Mouse (Mus musculus) embryonic fibroblast, embryonic 13.5 days (primary cell): ENCODE measurements around the gene Adamts1.

ENCODE experiments used
- CTCF ChIP-seq: IDR thresholded peaks from 2 replicates; pipeline ENCODE4 v1.5.1; 2011; ENCODE audit warnings: mild to moderate bottlenecking, control low read depth, low read length, moderate library complexity, borderline replicate concordance; ENCODE audit not compliant: insufficient read depth
- POLR2A ChIP-seq: IDR thresholded peaks from 2 replicates; pipeline ENCODE4 v1.6.1; 2011; ENCODE audit warnings: low read depth, mild to moderate bottlenecking, control low read depth, low read length, moderate library complexity

DNA sequence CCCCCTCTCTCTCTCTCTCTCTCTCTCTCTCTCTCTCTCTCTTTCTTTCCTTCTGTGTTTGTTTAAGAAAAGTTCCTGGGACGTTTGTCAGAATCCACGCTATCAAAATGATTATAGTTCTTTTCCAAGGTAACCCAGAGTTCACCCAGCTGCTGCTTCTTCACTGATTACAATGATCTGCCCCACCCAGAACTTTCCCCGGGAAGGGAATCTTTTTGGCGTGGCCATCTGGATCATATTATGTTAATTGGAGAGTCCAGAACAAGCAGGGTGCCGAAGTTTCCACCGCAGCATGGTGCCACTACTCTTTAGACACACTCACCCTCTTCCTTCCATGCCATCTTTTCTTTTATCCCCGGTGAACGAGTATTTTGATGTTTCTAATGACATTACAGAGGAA lies 37.2 kb downstream of the Adamts1 start:
- TF ChIP-seq POLR2A (no peak), CTCF (no peak)
